Mouse (Mus musculus) brain, embryonic 14.5 days (tissue): ENCODE measurements at regions not wholly inside any gene's neighbourhood (a gene's known extent, or its start where the extent isn't known, plus 50 kb on each side); places are given as distances from the start of the nearest gene placed in this dataset.

ENCODE experiments used
- CTCF ChIP-seq: fragments of 200-500 bp; IDR thresholded peaks from 2 replicates; pipeline ENCODE4 v1.5.1; 2012; ENCODE audit warnings: inconsistent platforms, mild to moderate bottlenecking, moderate library complexity, borderline replicate concordance; ENCODE audit not compliant: insufficient read depth, insufficient read length; ENCODE audit errors: extremely low read depth
- POLR2A ChIP-seq: fragments of 200-500 bp; IDR thresholded peaks from 2 replicates; pipeline ENCODE4 v1.6.1; 2012; ENCODE audit warnings: mild to moderate bottlenecking, inconsistent platforms, borderline replicate concordance; ENCODE audit not compliant: poor library complexity, insufficient read depth, insufficient read length, severe bottlenecking; ENCODE audit errors: extremely low read depth

DNA sequence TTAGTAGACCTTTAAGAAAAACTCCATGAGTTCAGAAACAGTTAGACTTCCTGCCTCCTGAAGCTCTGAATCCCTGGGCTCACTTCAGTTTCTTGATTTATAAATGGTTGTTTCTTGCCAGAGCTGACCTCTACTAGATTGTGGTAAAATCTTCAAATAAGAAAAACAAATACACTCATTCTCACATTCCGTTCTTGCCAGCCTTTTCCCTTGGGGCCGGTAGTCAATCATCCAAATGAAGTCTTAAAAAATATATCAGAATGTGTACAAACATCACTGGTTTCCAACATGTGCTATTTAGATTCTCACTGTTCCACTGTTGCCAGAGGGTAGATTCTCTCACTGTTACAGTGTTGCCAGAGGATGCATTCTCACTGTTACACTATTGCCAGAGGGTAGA is 286.0 kb downstream of the Rapgef2 start:
- TF ChIP-seq CTCF: no peak
- TF ChIP-seq POLR2A: no peak
